Mouse (Mus musculus) kidney, embryonic 15.5 days (tissue): ENCODE results near the gene Prr15. TPM values are rescaled to one million over a fixed set of nuclear protein-coding genes. Genes with fewer than 3 reads are reported as not detected.
A peak's percentile ranks its signal among the peaks of the same experiment; 100 is the strongest.

ENCODE experiments used
- ATAC-seq: fragments of 200-750 bp; cut with Nextera tagmentation; replicated peaks from 2 replicates; pipeline ENCODE4 v1.8.0; 2017; ENCODE audit warnings: moderate TSS enrichment; ENCODE audit not compliant: low FRiP score
- H3K27ac ChIP-seq: fragments of 300-500 bp; sonication (generic); 2 replicates; pipeline ENCODE4 v1.5.1; 2015; ENCODE audit warnings: mild to moderate bottlenecking, inconsistent platforms
- H3K27me3 ChIP-seq: fragments of 300-500 bp; sonication (generic); 2 replicates; pipeline ENCODE4 v1.6.1; 2015; ENCODE audit warnings: inconsistent platforms
- H3K36me3 ChIP-seq: fragments of 300-500 bp; sonication (generic); 2 replicates; pipeline ENCODE4 v1.6.1; 2015; ENCODE audit warnings: inconsistent platforms
- H3K4me1 ChIP-seq: fragments of 300-500 bp; sonication (generic); 2 replicates; pipeline ENCODE4 v1.6.1; 2015; ENCODE audit warnings: inconsistent platforms
- H3K4me2 ChIP-seq: fragments of 300-500 bp; sonication (generic); 2 replicates; pipeline ENCODE4 v1.6.1; 2015; ENCODE audit warnings: moderate library complexity, mild to moderate bottlenecking, inconsistent platforms
- H3K4me3 ChIP-seq: fragments of 300-500 bp; sonication (generic); replicated peaks from 2 replicates; pipeline ENCODE4 v1.5.1; 2015; ENCODE audit warnings: mild to moderate bottlenecking, inconsistent platforms
- H3K9ac ChIP-seq: fragments of 300-500 bp; sonication (generic); 2 replicates; pipeline ENCODE4 v1.6.1; 2015; ENCODE audit warnings: mild to moderate bottlenecking, inconsistent platforms
- H3K9me3 ChIP-seq: fragments of 300-500 bp; sonication (generic); replicated peaks from 2 replicates; pipeline ENCODE4 v1.6.1; 2016; ENCODE audit warnings: inconsistent platforms
- WGBS: fragments of 180-500 bp; shearing (Covaris S2); methylation state at CpG from one replicate; pipeline ENCODE4 v1.1.7; 2015; ENCODE audit warnings: mixed read lengths; 5-methylcytosine and 5-hydroxymethylcytosine counted together
- polyA plus RNA-seq: library from polyadenylated mRNA; unstranded; fragments of >200 nt; fragmentation: Nextera tagmentation; extraction: Ambion mirVana; gene quantifications from 2 replicates; pipeline ENCODE4 v1.2.1, GENCODE M21; 2015

Prr15 gene
- polyA plus RNA-seq = 7.3 TPM in 2 replicates

GRCm38 (mm10) chr6:54325246-54325885 lies at the start of gene Prr15:
Gene Prr15 (plus strand): TSS chr6:54325835.
- no peak within 1 kb of the TSS for H3K27ac ChIP-seq
- peak within 1 kb of the TSS; percentile 47; the same call in 1 of the 2 replicates for H3K9ac ChIP-seq
- no peaks in the 10 kb centered on the region for H3K9me3 ChIP-seq
- ATAC-seq = no peak
- WGBS = 45% methylated on average over 3 of the region's 3 CpGs
- H3K36me3 ChIP-seq = no peaks in the 10 kb centered on the region
- peaks cover 47% of the 10 kb centered on the region for H3K27me3 ChIP-seq
- peaks cover 35% of the 10 kb centered on the region for H3K4me1 ChIP-seq
- H3K4me2 ChIP-seq = peak within 1 kb of the TSS; percentile 98
- peak within 1 kb of the TSS; percentile 55 for H3K4me3 ChIP-seq

GRCm38 (mm10) chr6:54277234-54277633 lies 48.4 kb upstream of the Prr15 start:
- no peak for ATAC-seq
- no peak overlapping the region for H3K9ac ChIP-seq
- 77% methylated on average over 4 of the region's 4 CpGs for WGBS
- no peaks in the 10 kb centered on the region for H3K36me3 ChIP-seq
- no peaks in the 10 kb centered on the region for H3K9me3 ChIP-seq
- no peak overlapping the region for H3K4me2 ChIP-seq
- no peak overlapping the region for H3K4me3 ChIP-seq
- peaks cover 47% of the 10 kb centered on the region for H3K4me1 ChIP-seq
- peaks cover 8% of the 10 kb centered on the region for H3K27me3 ChIP-seq
- peak overlapping the region; percentile 60; the same call in 1 of the 2 replicates for H3K27ac ChIP-seq

- Histone ChIP-seq H3K9ac (no peak overlapping the region), H3K4me1 (peaks cover 41% of the 10 kb centered on the region), H3K4me3 (no peak overlapping the region), H3K4me2 (0 out of 2 replicates have a peak overlapping the region, but pooled peaks have one; percentile 3), H3K27ac (peak overlapping the region; percentile 60), H3K9me3 (no peaks in the 10 kb centered on the region), H3K36me3 (no peaks in the 10 kb centered on the region), H3K27me3 (peaks cover 14% of the 10 kb centered on the region)
- 36% methylated on average over 5 of the region's 5 CpGs for WGBS
- peak; percentile 72 for ATAC-seq
Measured at GRCm38 (mm10) chr6:54277828-54278227, 47.8 kb upstream of the Prr15 start.

GRCm38 (mm10) chr6:54278613-54279012 lies 47.0 kb upstream of the Prr15 start:
- Histone ChIP-seq H3K36me3 (no peaks in the 10 kb centered on the region), H3K27me3 (peaks cover 20% of the 10 kb centered on the region; the same call in 1 of the 2 replicates), H3K4me3 (no peak overlapping the region), H3K4me2 (no peak overlapping the region), H3K27ac (peak overlapping the region; percentile 60; the same call in 1 of the 2 replicates), H3K9me3 (no peaks in the 10 kb centered on the region), H3K4me1 (peaks cover 34% of the 10 kb centered on the region), H3K9ac (no peak overlapping the region)
- ATAC-seq = 0 out of 2 replicates have a peak, but pooled peaks have one; percentile 27
- WGBS = 50% methylated on average over 2 of the region's 2 CpGs

GRCm38 (mm10) chr6:54279391-54279790 lies 46.2 kb upstream of the Prr15 start:
- no peaks in the 10 kb centered on the region for H3K36me3 ChIP-seq
- H3K9ac ChIP-seq = no peak overlapping the region
- peaks cover 34% of the 10 kb centered on the region for H3K4me1 ChIP-seq
- no peak overlapping the region for H3K27ac ChIP-seq
- no peaks in the 10 kb centered on the region for H3K9me3 ChIP-seq
- H3K27me3 ChIP-seq = peaks cover 20% of the 10 kb centered on the region
- ATAC-seq = 0 out of 2 replicates have a peak, but pooled peaks have one; percentile 40
- H3K4me2 ChIP-seq = no peak overlapping the region
- WGBS = 23% methylated on average over 11 of the region's 11 CpGs
- no peak overlapping the region for H3K4me3 ChIP-seq

- no peaks in the 10 kb centered on the region for H3K36me3 ChIP-seq
- H3K4me2 ChIP-seq = no peak overlapping the region
- no peaks in the 10 kb centered on the region for H3K9me3 ChIP-seq
- H3K4me3 ChIP-seq = no peak overlapping the region
- peaks cover 34% of the 10 kb centered on the region for H3K4me1 ChIP-seq
- peaks cover 26% of the 10 kb centered on the region for H3K27me3 ChIP-seq
- H3K27ac ChIP-seq = no peak overlapping the region
- no peak overlapping the region for H3K9ac ChIP-seq
- WGBS = 78% methylated on average over 6 of the region's 6 CpGs
- no peak for ATAC-seq
Measured at GRCm38 (mm10) chr6:54280248-54280647, 45.4 kb upstream of the Prr15 start.

- 63% methylated on average over 1 of the region's 1 CpGs for WGBS
- Histone ChIP-seq H3K4me3 (no peak overlapping the region), H3K9ac (no peak overlapping the region), H3K9me3 (no peaks in the 10 kb centered on the region), H3K36me3 (no peaks in the 10 kb centered on the region), H3K27me3 (peaks cover 39% of the 10 kb centered on the region), H3K4me1 (peaks cover 18% of the 10 kb centered on the region), H3K4me2 (no peak overlapping the region), H3K27ac (no peak overlapping the region)
- no peak for ATAC-seq
Measured at GRCm38 (mm10) chr6:54283299-54283698, 42.3 kb upstream of the Prr15 start.

- ATAC-seq = no peak
Measured at GRCm38 (mm10) chr6:54284167-54284711, 41.4 kb upstream of the Prr15 start.

GRCm38 (mm10) chr6:54286813-54287212 lies 38.8 kb upstream of the Prr15 start:
- Histone ChIP-seq H3K9me3 (no peaks in the 10 kb centered on the region), H3K4me3 (no peak overlapping the region), H3K36me3 (no peaks in the 10 kb centered on the region), H3K4me2 (no peak overlapping the region), H3K27me3 (peaks cover 31% of the 10 kb centered on the region), H3K4me1 (no peaks in the 10 kb centered on the region), H3K9ac (no peak overlapping the region), H3K27ac (no peak overlapping the region)
- WGBS = 77% methylated on average over 5 of the region's 5 CpGs
- ATAC-seq = no peak

More at GRCm38 (mm10) chr6:54284167-54284711, 41.4 kb upstream of the Prr15 start:
- Histone ChIP-seq H3K27ac (no peak overlapping the region), H3K27me3 (peaks cover 39% of the 10 kb centered on the region), H3K4me2 (no peak overlapping the region), H3K9me3 (no peaks in the 10 kb centered on the region), H3K9ac (no peak overlapping the region), H3K4me3 (no peak overlapping the region), H3K4me1 (peaks cover 8% of the 10 kb centered on the region), H3K36me3 (no peaks in the 10 kb centered on the region)
- WGBS = 83% methylated on average over 12 of the region's 12 CpGs

- Histone ChIP-seq H3K27me3 (peaks cover 15% of the 10 kb centered on the region; the same call in 1 of the 2 replicates), H3K9me3 (no peaks in the 10 kb centered on the region), H3K4me1 (no peaks in the 10 kb centered on the region), H3K4me3 (no peak overlapping the region), H3K9ac (no peak overlapping the region), H3K4me2 (no peak overlapping the region), H3K27ac (no peak overlapping the region), H3K36me3 (peaks cover 2% of the 10 kb centered on the region; the same call in 1 of the 2 replicates)
- 78% methylated on average over 10 of the region's 10 CpGs for WGBS
- no peak for ATAC-seq
Measured at GRCm38 (mm10) chr6:54289774-54290500, 35.7 kb upstream of the Prr15 start.

- Histone ChIP-seq H3K27ac (no peak overlapping the region), H3K36me3 (peaks cover 12% of the 10 kb centered on the region), H3K9me3 (no peaks in the 10 kb centered on the region), H3K4me3 (no peak overlapping the region), H3K27me3 (no peaks in the 10 kb centered on the region), H3K9ac (no peak overlapping the region), H3K4me2 (no peak overlapping the region), H3K4me1 (no peaks in the 10 kb centered on the region)
- WGBS = 87% methylated on average over 2 of the region's 2 CpGs
- ATAC-seq = no peak
Measured at GRCm38 (mm10) chr6:54297231-54297630, 28.4 kb upstream of the Prr15 start.

- peaks cover 9% of the 10 kb centered on the region for H3K36me3 ChIP-seq
- no peaks in the 10 kb centered on the region for H3K27me3 ChIP-seq
- 0 out of 2 replicates have a peak overlapping the region, but pooled peaks have one; percentile 35 for H3K27ac ChIP-seq
- no peak overlapping the region for H3K4me3 ChIP-seq
- H3K4me1 ChIP-seq = no peaks in the 10 kb centered on the region
- ATAC-seq = no peak
- no peak overlapping the region for H3K4me2 ChIP-seq
- WGBS = 72% methylated on average over 2 of the region's 2 CpGs
- H3K9me3 ChIP-seq = no peaks in the 10 kb centered on the region
- H3K9ac ChIP-seq = no peak overlapping the region
Measured at GRCm38 (mm10) chr6:54299417-54299816, 26.2 kb upstream of the Prr15 start.
